Mouse (Mus musculus) urinary bladder, postnatal 25 days (tissue): ENCODE measurements at regions not wholly inside any gene's neighbourhood (a gene's known extent, or its start where the extent isn't known, plus 50 kb on each side); places are given as distances from the start of the nearest gene placed in this dataset.

ENCODE experiments used
- DNase-seq: peaks from one replicate; pipeline ENCODE4 v3.0.0; 2022; ENCODE audit warnings: low spot score

DNA sequence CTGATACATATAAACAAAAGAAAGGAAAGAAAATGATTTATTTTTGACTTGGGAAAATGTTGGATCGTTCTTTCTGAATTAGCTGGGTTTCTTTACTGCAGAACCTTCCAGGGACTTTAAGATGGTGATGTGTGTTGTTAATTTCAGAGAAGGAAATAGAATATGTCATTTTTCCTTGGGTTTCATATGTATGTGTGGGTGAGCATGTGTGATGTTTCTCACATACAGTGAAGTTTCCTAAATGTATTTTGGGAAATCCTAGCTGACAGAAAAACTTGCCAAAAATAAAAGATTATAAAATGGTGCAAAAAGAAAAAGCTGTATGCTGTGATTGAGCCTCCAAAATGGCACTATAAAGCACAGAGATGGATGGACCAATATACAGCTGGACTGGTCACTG, 319.2 kb downstream of the Lmx1a start:
- DNase-seq: no peak

DNA sequence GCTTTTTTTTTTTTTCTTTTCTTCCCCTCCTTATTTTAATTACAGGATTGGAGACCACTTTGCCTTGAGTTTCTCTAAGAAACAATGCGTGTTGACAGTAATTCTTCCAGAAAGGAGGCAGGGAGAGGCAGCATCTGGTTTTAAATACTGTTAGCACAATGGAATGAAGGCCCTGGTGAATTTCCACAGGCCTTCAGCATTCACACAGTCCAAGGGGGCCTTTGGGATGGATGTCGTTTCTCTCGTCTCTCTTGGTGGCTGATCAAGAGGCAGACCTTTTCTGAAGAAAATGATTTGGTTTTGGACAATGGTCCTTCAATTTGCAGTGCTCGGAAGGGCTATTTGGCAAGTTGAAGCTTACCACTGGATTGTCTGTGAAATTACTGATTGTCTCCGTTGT, 321.4 kb downstream of the Lmx1a start:
- DNase-seq: no peak

DNA sequence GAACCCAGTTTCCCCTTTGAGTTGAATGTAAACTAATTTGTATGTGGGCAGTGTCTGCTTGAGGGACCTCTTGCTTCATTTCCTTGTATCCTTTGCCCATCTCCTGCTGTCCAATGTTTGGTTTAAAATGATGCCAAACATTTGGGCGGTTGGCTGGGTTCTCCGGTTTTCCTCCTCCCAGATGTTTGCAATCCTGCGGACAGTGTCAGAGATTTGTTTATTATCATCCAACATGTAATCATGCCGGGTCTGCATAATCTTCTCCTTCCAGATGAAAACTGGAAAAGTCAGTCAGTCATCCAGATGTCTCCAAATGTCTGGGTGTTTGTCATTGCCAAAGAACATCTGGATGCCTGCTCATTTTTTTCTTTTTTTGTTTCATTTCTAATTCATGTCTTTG, 323.0 kb downstream of the Lmx1a start:
- peak; percentile 28 for DNase-seq

DNA sequence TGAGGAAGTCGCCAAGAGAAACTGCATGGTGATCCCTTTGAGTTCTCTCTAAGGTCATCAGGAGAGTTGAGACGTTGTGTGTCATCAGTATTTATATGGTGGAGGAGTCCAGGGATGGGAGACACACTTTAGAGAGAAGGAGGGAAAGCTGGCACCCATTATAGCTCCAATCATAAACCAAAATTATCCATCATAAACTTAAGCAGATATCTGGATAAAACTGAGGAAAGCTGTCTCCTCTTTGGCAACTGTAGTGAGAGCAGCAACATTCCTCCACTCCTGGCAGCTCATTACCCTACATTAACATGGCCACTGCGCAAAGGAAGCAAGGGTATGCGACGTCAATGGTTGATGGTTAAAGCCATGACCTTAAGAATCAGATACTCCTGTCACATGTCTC, 323.6 kb downstream of the Lmx1a start:
- DNase-seq: no peak

DNA sequence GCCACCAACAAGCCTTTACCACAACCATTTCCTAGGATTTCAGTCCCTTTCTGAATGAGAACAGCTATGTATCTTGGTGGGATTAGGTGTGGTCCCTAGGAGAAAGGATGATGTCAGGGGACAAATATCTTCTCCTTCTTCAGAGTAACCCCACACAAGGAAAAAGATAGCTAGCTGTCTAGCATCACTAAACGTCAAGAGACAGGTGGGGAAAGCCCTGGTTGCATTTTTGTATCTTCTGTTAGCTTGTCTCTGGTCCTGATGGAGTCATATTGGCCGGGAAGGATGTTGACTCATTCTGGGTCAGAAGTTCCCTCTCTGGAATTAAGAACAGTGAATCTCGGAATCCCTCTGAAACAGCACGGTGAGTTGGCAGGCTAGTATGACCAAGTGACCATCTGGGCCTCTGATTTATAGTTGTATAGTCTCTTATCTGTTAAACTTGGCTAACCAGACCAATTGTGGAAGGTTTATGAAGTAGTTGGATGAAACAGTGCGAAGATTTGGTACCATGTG, 327.4 kb downstream of the Lmx1a start:
- DNase-seq: no peak

DNA sequence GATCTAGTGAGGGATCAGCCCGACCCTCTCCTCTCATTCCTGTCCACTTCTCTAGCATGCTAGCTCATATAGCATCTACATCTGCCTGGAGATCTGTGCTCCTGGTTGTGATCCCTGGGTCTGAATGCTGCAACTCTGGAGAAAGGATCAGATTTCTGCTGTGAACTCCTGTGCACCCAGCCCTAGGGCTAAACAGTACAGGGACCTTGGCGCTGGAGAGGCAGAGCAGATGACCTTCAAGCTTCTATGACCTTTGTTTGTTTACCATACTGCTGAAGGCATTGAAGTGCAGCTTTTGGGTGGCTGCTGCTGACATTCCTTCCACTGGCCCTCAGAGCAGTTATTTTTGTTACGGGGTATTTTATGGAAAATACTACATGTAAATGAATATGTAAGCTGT, 337.4 kb downstream of the Lmx1a start:
- DNase-seq: no peak

DNA sequence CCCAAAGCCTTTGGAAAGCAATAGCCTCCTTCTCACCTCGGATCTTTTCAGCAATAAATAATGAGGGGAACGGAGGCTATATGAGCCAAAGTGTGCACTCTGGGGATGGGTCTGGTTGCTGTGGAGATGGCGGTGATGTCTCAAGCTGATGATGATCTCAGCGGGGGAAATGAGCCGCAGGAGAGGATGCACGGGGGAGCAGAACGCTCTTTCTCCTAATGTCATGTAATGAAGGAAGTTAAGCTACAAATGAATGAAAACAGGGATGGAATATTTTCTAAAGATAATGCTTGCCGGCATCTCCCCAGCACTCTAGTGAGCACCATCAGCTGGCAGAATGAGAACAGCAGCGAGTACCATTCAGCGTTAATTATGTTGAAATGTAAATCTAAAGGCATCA, 355.7 kb downstream of the Lmx1a start:
- DNase-seq: no peak

DNA sequence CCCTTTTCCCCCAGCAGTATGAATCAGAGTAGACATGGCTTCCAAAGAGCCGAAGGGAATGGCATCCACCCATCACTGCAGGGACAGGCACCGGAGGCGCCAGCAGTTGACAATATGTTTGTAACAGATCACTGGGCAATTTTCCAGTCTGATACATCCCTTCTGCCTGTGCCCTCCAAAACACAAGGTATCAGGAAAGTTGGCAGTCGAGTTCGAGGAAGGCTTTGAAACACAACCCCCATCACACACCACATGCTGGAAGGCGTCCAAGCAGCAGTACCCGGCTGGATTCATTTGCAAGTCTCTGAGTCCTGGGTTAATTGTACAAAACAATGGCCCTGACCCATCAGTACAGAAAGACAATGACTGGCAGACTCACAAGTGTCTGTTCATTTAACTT, 357.3 kb downstream of the Lmx1a start:
- no peak for DNase-seq

DNA sequence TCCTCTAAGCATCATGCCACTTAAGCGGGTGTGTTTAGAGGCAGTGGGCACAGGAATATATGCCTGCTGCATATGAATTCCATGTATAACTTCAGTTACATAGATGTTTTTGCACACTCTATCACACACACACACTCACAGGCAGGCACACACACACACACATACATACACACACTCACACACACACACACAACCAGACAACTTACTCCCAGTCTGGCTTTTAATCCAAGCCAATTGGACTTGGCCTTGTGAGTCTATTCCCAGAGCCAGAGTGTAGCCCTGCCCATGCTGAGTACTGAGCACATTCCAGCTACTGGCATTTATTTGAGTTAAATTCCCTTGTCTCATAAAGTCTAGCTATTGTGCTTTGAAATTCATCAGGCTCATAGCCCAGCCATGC, 357.7 kb downstream of the Lmx1a start:
- DNase-seq: no peak

DNA sequence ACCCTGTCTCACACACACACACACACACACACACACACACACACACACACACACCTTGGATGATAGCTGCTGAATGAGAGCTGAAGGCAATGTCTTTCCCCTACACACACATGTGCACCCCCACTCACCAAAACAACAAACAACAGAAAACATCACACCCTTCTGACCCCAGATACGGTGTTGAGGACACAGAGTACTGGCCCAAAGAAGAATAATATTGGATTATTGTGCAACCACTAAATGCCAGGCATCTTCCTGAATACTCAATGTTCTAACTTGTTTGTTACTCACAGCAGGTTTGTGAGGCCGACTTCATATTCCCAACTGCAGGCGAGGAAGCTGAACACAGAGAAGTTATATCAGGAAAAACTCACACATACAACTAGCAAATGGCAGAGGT, 360.9 kb downstream of the Lmx1a start:
- no peak for DNase-seq

DNA sequence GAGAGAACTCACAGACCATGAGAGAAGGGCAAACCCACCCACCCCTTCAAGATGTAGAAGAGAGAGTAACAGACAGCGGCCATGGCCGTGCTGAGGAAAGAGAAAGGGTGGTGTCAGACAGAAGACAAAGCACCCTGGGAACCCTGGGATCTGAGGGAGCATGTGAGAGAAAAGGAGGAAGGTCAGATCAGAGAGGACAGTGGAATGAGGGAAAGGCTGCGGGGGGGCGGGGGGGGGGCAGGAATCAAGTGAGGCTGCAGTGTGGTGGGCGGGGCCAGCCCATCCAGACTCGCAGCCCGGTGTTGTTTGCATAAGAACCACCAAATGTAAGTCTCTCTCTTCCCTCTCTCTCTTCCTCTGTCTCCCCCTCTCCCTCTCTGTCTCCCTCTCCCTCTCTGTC, 367.4 kb downstream of the Lmx1a start:
- DNase-seq: no peak

DNA sequence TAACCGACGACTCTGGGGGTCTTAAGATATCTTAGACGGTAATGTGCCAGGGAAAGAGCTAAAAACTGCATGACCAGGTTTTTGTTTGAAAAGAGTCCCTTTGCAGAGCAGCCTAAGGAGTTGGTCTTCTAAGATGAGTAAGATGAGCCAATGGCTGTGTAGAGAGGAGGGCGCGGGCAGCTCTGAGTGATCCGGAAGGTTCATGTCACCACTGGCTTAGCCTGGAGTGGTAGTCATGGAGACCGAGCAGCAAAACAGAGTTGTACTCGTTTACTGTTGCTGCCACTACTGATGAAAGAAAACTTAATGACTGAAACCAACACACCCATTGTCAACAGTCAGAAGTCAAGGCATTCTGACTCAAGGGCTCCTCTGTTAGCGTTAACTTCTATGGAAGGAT, 368.4 kb downstream of the Lmx1a start:
- DNase-seq: no peak

DNA sequence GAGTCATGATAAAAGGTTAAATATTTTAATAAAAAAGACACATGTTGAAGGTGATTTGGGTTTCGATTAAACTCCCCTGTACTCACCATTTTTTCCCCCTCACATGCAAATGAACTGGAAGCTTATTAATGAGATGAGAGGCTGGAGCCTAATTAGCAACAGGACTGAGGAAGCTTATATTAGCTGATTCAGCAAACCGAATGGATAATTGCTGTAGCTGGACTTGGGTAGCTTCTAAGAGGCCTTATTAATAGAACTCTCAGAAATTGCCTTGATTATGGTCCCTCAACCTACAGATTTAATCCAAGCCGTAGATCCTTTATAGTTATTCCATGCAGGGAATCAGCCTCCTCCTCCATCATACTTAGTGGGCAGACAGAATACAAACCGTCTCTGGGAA, 369.7 kb downstream of the Lmx1a start:
- DNase-seq: no peak

DNA sequence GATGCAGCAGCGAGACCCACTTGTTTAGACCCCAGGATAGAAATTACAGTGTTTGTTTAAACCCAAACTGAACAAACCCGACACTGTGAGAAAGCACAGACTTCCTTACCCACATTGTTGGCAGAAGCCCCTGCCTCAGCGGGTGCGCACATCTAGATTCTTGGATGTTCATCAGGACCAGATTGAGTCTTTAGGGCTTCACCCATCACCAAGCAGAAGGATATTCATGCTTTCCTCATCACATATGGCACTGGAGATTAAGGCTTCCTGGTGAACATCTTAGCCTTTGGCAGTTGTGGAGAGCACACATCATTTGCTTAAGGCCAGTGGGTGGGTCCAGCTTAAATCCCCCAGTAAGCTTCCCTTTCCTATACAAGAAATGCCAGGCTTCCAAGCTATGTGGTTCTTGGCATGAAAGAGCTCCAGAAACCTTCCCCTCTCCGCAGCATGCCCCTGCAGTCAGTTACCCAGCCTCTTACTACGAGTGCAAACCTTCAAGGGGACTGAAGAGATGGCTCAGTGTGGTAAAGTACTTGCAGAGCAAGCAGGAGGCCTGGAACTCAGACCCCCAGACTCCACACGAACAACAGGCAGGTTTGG, 367.9 kb downstream of the Pbx1 start:
- DNase-seq: no peak

DNA sequence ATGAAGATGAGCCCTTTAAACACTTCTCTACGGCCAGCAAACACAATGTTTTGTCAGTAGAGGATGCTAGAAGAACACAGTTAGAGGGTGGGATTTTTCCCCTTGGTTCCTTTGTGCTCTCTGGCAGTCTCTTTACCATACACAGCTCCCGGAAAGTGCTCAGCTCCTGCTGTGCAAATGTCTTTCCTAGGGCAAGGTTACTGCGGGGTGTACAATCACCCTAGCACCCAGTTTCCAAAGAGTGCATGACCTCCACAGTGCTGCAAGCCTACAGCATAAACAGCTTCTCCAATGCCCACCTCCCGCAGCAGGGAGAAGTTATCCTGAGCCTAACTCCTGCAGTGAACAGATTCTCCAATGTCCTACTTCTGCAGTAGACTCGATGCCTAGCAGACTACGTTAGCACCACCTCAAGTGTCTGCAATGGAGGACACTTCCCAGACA, 366.4 kb downstream of the Pbx1 start:
- no peak for DNase-seq

DNA sequence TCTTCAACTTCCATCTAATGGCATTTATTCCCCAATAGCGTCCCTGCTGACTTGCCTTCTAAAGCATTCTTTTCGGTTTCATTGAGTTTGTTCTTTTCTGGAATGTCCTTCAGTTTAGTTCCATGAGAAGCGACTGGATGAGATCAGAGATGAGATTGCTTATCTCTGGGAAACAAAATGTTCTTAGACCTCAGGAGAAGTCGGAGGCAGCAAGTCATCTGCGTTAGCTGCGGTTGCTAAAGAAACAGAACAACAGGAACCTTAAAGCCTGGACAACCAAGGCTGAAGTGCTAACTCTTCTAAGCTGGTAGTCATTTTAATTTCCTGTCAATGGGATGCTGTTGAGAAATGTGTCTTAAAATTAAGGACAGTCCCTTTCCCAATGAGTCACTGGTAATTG, 365.3 kb downstream of the Pbx1 start:
- DNase-seq: no peak

DNA sequence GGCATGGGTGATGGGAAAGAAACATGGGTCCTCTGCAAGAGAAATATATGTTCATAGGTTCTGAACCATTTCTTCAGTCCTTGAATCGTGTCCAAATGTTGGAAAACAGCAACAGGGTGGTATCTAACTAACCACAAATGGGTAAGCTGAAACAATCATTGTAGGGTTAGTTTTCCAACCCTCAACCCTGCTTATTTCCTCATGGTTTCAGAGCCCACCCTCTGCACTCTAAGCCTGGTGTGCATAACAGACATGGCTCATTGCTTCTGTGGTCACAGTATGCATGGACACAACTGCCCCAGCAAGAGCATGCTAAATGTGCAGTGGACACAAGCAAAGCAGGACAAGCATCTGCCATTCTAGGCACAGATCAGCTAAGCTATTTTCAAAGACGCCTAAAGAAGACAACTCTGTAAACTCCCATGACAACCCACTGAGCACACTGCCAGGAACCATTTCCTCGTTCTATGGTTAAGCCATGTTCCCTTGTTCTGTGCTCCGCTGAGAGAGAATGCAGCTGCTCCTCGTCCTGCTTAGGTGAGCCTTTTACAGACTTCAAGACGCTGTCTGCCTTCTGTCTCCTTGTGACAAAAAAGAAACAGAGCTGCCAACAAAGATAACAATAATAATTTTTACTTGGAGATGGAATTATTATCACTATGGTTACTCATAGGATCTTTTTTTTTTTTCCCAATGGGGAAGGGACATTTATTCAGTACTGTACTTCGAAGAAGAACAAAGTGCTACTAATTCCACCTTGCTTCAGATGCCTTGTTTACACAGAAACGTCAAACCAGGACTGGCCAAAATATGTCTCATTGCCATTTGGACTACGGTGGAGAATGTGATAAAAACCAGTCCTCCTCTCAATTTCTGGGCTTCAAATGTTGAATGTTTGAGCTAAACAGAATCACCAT, 363.8 kb downstream of the Pbx1 start:
- no peak for DNase-seq

DNA sequence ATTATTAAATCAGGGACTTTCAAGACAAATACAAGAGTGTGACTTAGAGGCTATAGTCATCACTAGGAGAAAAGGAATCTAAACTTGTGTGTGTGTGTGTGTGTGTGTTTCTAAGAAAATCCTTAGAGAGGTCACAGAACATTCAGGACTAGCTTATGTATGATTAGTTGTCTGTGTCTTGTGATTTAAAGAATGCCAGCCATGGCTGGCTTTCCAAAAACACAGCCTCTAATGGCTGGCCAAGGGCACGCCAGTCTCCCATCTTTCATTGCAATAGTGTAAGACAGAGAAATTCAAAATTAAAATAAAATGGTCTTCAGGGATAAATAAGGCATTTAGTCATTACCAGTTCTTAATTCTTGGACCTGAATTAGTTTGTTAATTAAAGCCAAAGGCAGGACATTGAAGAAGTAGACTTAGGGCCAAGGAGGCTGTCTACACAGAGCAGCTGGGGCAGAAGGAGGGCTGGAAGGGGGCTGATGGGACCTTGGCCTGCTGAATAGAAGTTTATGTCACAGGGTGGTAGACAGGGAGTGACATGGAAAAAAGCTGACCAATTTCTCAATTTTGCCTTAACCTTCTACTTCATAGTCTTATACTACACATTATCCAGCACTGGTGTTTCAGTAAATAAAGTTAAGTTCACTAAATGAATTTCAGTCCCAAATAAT, 363.0 kb downstream of the Pbx1 start:
- no peak for DNase-seq
